Mouse (Mus musculus): ENCODE data around the gene Dlgap3. TPM values are rescaled to one million over a fixed set of nuclear protein-coding genes. Genes with fewer than 3 reads are reported as not detected.
A peak's percentile ranks its signal among the peaks of the same experiment; 100 is the strongest.

Gene Dlgap3
- polyA plus RNA-seq, 1 experiment from 2014 or later: 23.0 TPM

DNA sequence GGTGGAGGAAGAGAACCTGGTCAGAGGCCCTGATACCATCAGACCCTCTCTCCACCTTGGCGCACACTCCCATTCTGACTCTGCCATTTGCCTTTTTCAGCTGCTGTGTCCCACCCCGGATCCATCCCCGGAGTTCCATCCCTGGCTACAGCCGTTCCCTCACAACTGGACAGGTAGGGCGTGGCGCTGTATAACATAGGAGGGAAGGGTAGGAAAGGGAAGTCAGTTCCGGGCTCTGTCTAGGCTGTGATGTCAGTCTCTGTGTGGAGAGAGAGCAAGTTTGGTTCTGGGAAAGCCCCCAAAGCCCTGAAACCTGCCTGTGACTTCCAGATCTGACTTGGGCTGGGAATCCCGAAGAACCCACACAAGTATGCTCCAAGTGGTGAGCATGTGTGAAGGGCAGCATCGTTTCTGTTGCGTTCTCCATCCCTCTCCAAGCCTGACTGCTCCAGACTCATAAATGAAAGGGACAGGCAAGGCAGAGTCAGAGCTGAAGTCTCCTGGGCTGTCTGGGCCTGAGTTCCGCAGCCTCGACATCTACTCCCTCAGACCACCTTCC is 31.2 kb downstream of the Dlgap3 start:
- Histone ChIP-seq H3K4me2 (no peak overlapping the region), H3K27me3 (replicated peaks) (no peaks in the 10 kb centered on the region), H3K27ac (no peak overlapping the region), H3K36me3 (replicated peaks) (peaks cover 2% of the 10 kb centered on the region; the same call in 1 of the 2 replicates), H3K4me1 (no peaks in the 10 kb centered on the region), H3K9me3 (no peaks in the 10 kb centered on the region), H3K4me3 (no peak overlapping the region), H3K9ac (no peak overlapping the region)
- WGBS: 93% methylated on average over 12 of the region's 12 CpGs
- ATAC-seq (replicated peaks): no peak

GRCm38 (mm10) chr4:127200769-127201617 is 32.0 kb downstream of the Dlgap3 start:
- no peak for ATAC-seq (replicated peaks)
- Histone ChIP-seq H3K4me1 (no peaks in the 10 kb centered on the region), H3K9ac (no peak overlapping the region), H3K9me3 (no peaks in the 10 kb centered on the region), H3K4me3 (no peak overlapping the region), H3K27me3 (replicated peaks) (no peaks in the 10 kb centered on the region), H3K27ac (no peak overlapping the region), H3K36me3 (replicated peaks) (no peaks in the 10 kb centered on the region), H3K4me2 (no peak overlapping the region)
- 78% methylated on average over 13 of the region's 13 CpGs for WGBS

DNA sequence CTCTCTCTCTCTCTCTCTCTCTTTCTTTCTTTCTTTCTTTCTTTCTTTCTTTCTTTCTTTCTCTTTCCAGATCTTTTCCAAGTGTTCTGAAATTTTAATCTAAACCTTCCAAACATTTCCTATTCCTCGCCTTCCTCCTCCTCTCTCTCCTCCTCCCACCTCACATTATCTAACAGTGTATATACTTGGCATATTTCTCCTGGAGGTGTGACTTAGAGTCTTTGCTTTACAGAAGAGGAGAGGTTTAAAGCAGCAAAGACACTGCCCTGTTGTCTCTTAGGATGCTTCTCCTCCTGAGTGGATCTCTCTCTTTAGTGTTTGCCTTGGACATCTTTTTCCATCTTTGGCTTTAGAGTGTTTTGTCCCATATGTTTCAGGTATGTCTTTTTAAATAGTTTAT is 34.1 kb downstream of the Dlgap3 start:
- WGBS: 89% methylated on average over 1 of the region's 1 CpGs
- Histone ChIP-seq H3K36me3 (replicated peaks) (no peaks in the 10 kb centered on the region), H3K27ac (no peak overlapping the region), H3K4me2 (no peak overlapping the region), H3K4me3 (no peak overlapping the region), H3K4me1 (no peaks in the 10 kb centered on the region), H3K9ac (no peak overlapping the region), H3K9me3 (no peaks in the 10 kb centered on the region), H3K27me3 (replicated peaks) (no peaks in the 10 kb centered on the region)
- ATAC-seq (replicated peaks): no peak

- no peaks in the 10 kb centered on the region for H3K9me3 ChIP-seq
- no peak overlapping the region for H3K4me3 ChIP-seq
- H3K27ac ChIP-seq: peak overlapping the region; percentile 36
- peaks cover 9% of the 10 kb centered on the region; the same call in 1 of the 2 replicates for H3K4me1 ChIP-seq
- no peaks in the 10 kb centered on the region for H3K27me3 ChIP-seq (replicated peaks)
- ATAC-seq (replicated peaks): no peak
- H3K4me2 ChIP-seq: no peak overlapping the region
- no peaks in the 10 kb centered on the region for H3K36me3 ChIP-seq (replicated peaks)
- 48% methylated on average over 9 of the region's 9 CpGs for WGBS
- H3K9ac ChIP-seq: no peak overlapping the region
Measured at GRCm38 (mm10) chr4:127211318-127211717, 42.3 kb downstream of the Dlgap3 start.

GRCm38 (mm10) chr4:127214510-127214909 is 45.5 kb downstream of the Dlgap3 start:
- Histone ChIP-seq H3K27me3 (replicated peaks) (no peaks in the 10 kb centered on the region), H3K36me3 (replicated peaks) (no peaks in the 10 kb centered on the region), H3K9ac (no peak overlapping the region), H3K27ac (no peak overlapping the region), H3K4me2 (peak overlapping the region; percentile 13; the same call in 1 of the 2 replicates), H3K4me3 (no peak overlapping the region), H3K4me1 (peaks cover 9% of the 10 kb centered on the region; the same call in 1 of the 2 replicates), H3K9me3 (no peaks in the 10 kb centered on the region)
- no peak for ATAC-seq (replicated peaks)
- 15% methylated on average over 28 of the region's 28 CpGs for WGBS

DNA sequence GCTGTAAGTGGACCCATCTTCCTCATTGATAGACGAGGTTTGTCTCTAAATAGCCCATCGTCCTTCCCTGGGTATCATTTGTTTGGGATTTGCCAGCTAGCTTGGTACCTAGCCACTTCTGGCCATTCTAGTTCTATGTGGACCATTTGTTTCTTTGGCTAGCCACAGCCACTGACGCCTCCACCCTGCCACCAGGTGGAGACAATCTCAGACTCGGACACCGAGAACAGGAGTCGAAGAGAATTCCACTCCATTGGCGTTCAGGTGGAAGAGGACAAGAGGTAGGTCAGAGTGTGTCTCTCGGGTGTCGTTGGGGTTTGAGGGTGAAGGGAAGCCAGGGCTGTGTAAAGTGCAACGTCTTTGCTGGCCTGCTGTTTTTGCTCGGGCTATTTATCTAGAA is 46.1 kb downstream of the Dlgap3 start:
- Histone ChIP-seq H3K9ac (no peak overlapping the region), H3K4me3 (no peak overlapping the region), H3K9me3 (no peaks in the 10 kb centered on the region), H3K4me2 (no peak overlapping the region), H3K4me1 (peaks cover 9% of the 10 kb centered on the region; the same call in 1 of the 2 replicates), H3K27ac (no peak overlapping the region), H3K27me3 (replicated peaks) (no peaks in the 10 kb centered on the region), H3K36me3 (replicated peaks) (no peaks in the 10 kb centered on the region)
- WGBS: 58% methylated on average over 11 of the region's 11 CpGs
- no peak for ATAC-seq (replicated peaks)

DNA sequence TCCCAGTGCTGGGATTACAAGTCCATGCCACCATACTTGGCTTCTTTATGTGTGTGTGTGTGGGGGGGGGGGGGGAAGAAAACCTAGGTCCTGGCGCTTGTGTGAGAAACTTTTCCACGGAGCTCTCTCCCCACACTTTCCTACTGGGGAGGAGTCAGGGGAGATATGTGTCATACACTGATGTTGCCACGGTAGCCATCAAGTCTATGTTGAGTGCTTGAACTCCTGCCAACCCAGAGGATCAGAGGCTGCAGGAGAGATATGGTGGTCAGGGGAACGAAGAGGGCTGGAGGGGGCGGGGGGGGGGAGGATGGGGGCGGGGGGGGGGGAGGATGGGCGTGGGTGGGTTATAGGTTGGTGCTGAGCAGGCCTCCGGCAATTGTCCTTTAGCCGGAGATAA is 46.8 kb downstream of the Dlgap3 start:
- Histone ChIP-seq H3K4me1 (peaks cover 9% of the 10 kb centered on the region; the same call in 1 of the 2 replicates), H3K36me3 (replicated peaks) (no peaks in the 10 kb centered on the region), H3K9me3 (no peaks in the 10 kb centered on the region), H3K9ac (no peak overlapping the region), H3K4me3 (no peak overlapping the region), H3K27ac (no peak overlapping the region), H3K27me3 (replicated peaks) (no peaks in the 10 kb centered on the region), H3K4me2 (no peak overlapping the region)
- no peak for ATAC-seq (replicated peaks)
- 46% methylated on average over 8 of the region's 9 CpGs for WGBS

DNA sequence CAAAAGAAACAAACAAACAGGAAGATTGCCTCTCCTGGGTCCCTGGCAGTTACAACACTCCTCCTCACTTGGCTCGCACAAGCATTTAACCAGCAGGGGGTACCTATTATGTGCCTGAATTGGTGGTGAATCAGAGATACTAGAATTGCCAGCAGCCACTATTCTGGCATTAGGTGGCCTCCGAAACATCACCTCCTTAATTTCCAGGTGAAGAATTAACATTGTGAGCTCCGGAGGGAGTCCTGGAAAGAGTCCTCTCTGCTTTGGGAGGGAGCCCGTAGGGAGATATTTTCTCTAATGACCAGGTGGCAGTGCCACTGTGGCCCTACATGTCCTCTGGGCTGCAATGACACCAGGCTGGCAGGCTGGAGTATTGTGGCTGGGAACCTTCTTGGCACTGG is 47.2 kb downstream of the Dlgap3 start:
- 83% methylated on average over 4 of the region's 4 CpGs for WGBS
- no peaks in the 10 kb centered on the region for H3K36me3 ChIP-seq (replicated peaks)
- no peaks in the 10 kb centered on the region for H3K27me3 ChIP-seq (replicated peaks)
- no peak for ATAC-seq (replicated peaks)
- H3K4me1 ChIP-seq: peaks cover 6% of the 10 kb centered on the region; the same call in 1 of the 2 replicates
- H3K27ac ChIP-seq: no peak overlapping the region
- H3K9ac ChIP-seq: no peak overlapping the region
- no peaks in the 10 kb centered on the region for H3K9me3 ChIP-seq
- H3K4me3 ChIP-seq: no peak overlapping the region
- H3K4me2 ChIP-seq: no peak overlapping the region

GRCm38 (mm10) chr4:127217048-127217447 is 48.0 kb downstream of the Dlgap3 start:
- no peaks in the 10 kb centered on the region for H3K9me3 ChIP-seq
- H3K4me3 ChIP-seq: no peak overlapping the region
- H3K36me3 ChIP-seq (replicated peaks): no peaks in the 10 kb centered on the region
- H3K4me1 ChIP-seq: no peaks in the 10 kb centered on the region
- H3K27me3 ChIP-seq (replicated peaks): no peaks in the 10 kb centered on the region
- no peak overlapping the region for H3K27ac ChIP-seq
- no peak overlapping the region for H3K9ac ChIP-seq
- no peak for ATAC-seq (replicated peaks)
- H3K4me2 ChIP-seq: no peak overlapping the region
- 60% methylated on average over 11 of the region's 11 CpGs for WGBS

DNA sequence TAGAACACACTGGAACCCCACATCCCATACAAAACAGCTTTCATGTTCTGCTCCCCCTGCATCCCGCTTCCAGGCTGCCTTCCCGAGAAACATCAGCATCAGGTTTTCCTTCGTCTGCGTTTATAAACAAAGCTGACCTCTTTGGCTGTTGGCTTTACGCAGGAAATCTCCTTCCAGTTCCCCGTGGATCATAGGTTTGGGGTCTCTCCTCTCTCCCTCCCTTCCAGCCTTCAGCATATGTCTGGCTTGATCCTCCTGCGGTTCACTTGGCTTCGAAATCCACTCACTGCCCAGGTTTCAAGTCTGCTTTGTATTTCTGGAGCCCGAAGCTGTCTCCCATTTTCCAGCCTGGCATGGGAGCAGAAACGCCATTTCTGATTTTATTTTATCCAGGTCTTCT is 54.3 kb downstream of the Dlgap3 start:
- no peak for ATAC-seq (replicated peaks)
- no peak overlapping the region for H3K4me2 ChIP-seq
- no peak overlapping the region for H3K9ac ChIP-seq
- H3K4me3 ChIP-seq: no peak overlapping the region
- no peak overlapping the region for H3K27ac ChIP-seq
- no peaks in the 10 kb centered on the region for H3K36me3 ChIP-seq (replicated peaks)
- WGBS: 43% methylated on average over 10 of the region's 10 CpGs
- no peaks in the 10 kb centered on the region for H3K27me3 ChIP-seq (replicated peaks)
- no peaks in the 10 kb centered on the region for H3K9me3 ChIP-seq
- H3K4me1 ChIP-seq: peaks cover 21% of the 10 kb centered on the region

DNA sequence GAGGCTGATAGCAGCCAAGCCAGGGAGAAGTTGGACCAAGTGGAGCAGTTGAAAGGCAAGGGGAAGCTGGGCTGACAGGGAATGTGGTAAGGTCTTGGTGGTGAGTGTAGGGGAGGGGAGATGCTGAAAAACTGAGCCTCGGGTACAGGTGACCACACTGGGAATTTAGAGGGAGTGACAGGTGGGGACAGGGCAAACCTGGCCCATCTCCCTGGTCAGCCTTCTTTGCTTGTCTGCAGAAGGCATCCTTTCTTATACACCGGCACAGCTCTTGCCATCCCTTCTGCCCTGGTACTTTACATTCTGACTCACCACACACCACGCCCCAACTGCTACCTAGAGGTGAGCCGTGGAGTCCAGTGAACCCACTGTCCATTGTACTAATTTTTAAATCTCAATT is 54.8 kb downstream of the Dlgap3 start:
- no peaks in the 10 kb centered on the region for H3K27me3 ChIP-seq (replicated peaks)
- H3K4me2 ChIP-seq: no peak overlapping the region
- 55% methylated on average over 4 of the region's 4 CpGs for WGBS
- H3K27ac ChIP-seq: no peak overlapping the region
- H3K36me3 ChIP-seq (replicated peaks): no peaks in the 10 kb centered on the region
- H3K4me3 ChIP-seq: no peak overlapping the region
- ATAC-seq (replicated peaks): no peak
- no peak overlapping the region for H3K9ac ChIP-seq
- peaks cover 21% of the 10 kb centered on the region for H3K4me1 ChIP-seq
- no peaks in the 10 kb centered on the region for H3K9me3 ChIP-seq

DNA sequence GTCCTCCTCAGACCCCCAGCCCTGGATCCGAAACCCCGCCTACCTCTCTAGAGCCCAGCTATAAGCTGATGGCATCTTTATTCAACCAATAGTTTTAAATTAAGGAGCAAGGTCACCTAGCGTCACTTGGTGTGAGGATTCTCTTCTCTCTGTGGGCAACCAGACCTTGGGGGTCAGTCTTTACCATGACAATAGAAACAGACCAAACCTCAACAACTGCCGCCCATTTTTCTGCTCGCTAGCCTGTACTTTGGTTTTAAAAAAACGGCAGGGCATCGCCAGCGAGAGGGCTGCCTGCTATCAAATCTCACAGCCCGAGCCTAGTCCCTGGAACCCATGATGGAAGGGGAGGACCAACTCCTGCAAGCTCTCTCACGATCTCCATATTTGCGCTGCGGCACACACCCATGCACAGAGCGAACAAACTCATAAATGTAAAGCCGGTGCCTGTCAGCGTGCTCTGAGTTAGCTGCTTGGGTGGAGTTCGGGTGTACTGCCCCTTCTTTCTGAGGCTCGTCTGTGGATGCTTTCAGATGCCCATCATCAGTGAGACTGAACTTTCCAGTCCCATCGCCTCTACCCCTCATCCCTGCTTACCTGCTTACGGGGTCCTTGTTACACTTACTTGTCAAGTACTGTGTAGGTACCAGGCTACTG is 55.6 kb downstream of the Dlgap3 start:
- Histone ChIP-seq H3K4me1 (peaks cover 21% of the 10 kb centered on the region), H3K9ac (no peak overlapping the region), H3K27ac (no peak overlapping the region), H3K4me2 (peak overlapping the region; percentile 9; the same call in 1 of the 2 replicates), H3K9me3 (no peaks in the 10 kb centered on the region), H3K36me3 (replicated peaks) (no peaks in the 10 kb centered on the region), H3K4me3 (no peak overlapping the region), H3K27me3 (replicated peaks) (no peaks in the 10 kb centered on the region)
- ATAC-seq (replicated peaks): no peak
- 13% methylated on average over 19 of the region's 19 CpGs for WGBS

Measured in midbrain, embryonic 15.5 days (tissue).